Mouse (Mus musculus): ENCODE data around the gene Gm20924.
"Not testable (repeated sequence)": the region's sequence is repeated elsewhere in the genome, so short reads cannot be mapped to it uniquely, and the experiment has no call there.

DNA sequence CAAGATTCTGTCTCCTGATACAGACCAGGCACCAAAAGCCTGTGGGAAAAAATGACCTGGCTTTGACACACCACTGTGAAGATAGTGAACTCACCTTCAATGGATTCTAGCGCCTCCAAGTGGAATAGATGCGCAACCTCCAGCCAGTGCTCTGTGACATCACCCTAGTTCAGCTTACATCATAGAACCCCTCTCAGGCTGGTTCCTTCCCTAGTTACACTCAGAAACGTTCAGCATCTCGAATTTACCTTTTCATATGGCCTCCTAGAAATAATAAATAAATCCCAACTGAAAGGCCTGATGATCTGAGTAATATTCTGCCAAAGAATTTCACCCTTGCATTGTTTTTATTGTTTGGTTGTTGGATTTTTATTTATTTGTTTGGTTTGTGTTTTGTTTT, at the start of gene Gm20924:
- not testable (repeated sequence) for TF ChIP-seq CTCF (conservative IDR thresholded peaks at IDR 0.05; ENCODE audit: insufficient read depth, insufficient read length, low read depth, low read length); POLR2A (IDR thresholded peaks at IDR 0.05; ENCODE audit: low read depth, low read length)

Measured in kidney, adult 2 months (tissue).